In the genomic region with DNA sequence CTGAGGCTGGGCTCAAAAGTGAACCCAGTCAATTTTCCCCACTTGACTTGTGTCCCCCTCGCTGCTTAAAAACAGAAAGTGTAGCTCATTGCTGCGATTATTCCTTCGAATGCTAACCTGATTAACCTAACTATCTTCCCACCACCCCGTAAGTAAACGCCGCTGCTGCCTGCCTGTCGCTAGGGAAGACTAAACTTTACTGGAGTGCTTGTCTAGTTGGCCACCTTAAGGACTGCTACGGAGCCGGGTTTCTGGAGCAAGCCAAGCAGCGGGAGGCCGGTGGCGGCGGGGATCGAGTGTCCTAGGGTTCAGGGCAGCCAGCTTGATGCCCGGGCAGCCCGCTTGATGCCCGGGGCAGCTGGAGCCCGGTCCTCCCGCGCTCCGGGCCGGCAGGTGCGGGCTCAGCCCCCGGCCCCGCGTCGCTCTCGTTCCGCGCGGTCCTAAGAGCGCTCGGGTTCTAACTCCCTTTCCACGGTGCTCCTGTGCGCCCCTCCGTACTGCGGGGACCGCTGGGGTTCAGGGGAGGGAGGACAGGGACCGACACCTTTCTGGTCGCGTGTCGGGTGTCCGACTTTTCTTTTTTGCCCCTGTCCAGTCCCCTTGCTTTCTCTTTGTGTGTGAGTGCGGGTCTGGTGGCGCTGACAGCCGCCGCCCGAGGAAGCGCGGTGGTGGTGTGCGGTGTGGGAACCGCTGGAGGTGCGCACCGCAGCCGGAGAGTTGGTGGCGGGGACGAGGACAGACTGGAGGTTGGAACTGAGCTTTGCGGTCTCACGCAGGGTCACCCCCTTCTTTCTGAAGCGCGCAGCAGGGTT, we compare ENCODE assay signal across 8 mouse cellular contexts. TPM values are rescaled to one million over a fixed set of nuclear protein-coding genes. Genes with fewer than 3 reads are reported as not detected.
A peak's percentile ranks its signal among the peaks of the same experiment; 100 is the strongest.
DNase-seq lines count a peak whose midpoint lies in the region; ATAC-seq and TF ChIP-seq lines count a peak whose summit lies in the region.

No protein-coding gene starts in this region.

- peaks cover 52% of the 10 kb centered on the region for H3K4me1 ChIP-seq in forebrain, embryonic 12.5 days
- H3K4me1 ChIP-seq in midbrain, embryonic 16.5 days (ENCODE audit: control insufficient read depth, insufficient read depth, low read length), result peaks cover 42% of the 10 kb centered on the region

- peaks cover 95% of the 10 kb centered on the region for H3K27me3 ChIP-seq in forebrain, embryonic 12.5 days
- peaks cover 9% of the 10 kb centered on the region for H3K27me3 ChIP-seq in midbrain, embryonic 16.5 days (ENCODE audit: control insufficient read depth, insufficient read depth, low read depth, low read length)

- peak; percentile 60 to 88 for DNase-seq in adrenal gland, adult (ENCODE audit: inconsistent age in 2 of 2, low spot score in 1 of 2)
- no peak for DNase-seq in adrenal gland, adult 8-10 months
- peak; percentile 91 for DNase-seq in brain, adult 2 months (ENCODE audit: low read depth, low spot score)
- peak; percentile 30 for DNase-seq in heart, postnatal 4 days
- peak; percentile 51 to 65 for DNase-seq in left cerebral cortex, adult 2 months (ENCODE audit: extremely low spot score in 1 of 2, low spot score in 2 of 2)
- DNase-seq in thymus, postnatal 36 days, result peak; percentile 13 to 14

- H3K9me3 ChIP-seq in forebrain, embryonic 12.5 days, result no peaks in the 10 kb centered on the region
- no peaks in the 10 kb centered on the region for H3K9me3 ChIP-seq in midbrain, embryonic 16.5 days (replicated peaks; ENCODE audit: control insufficient read depth, low read length, poor library complexity, severe bottlenecking)

- H3K4me3 ChIP-seq in forebrain, embryonic 12.5 days (replicated peaks), result peak overlapping the region; percentile 50
- H3K4me3 ChIP-seq in left cerebral cortex, adult 2 months, result peak overlapping the region; percentile 68
- H3K4me3 ChIP-seq in midbrain, embryonic 16.5 days (ENCODE audit: low read depth, low read length), result peak overlapping the region; percentile 85

- no peak for TF ChIP-seq CTCF in left cerebral cortex, adult 2 months (IDR thresholded peaks at IDR 0.05)

- under 1% methylated on average over 61 of the region's 61 CpGs for WGBS in forebrain, embryonic 12.5 days
- WGBS in midbrain, embryonic 16.5 days, result under 1% methylated on average over 60 of the region's 61 CpGs

- peak overlapping the region; percentile 55 for H3K9ac ChIP-seq in forebrain, embryonic 12.5 days
- H3K9ac ChIP-seq in midbrain, embryonic 16.5 days (ENCODE audit: low read depth, low read length), result peak overlapping the region; percentile 58

- peak; percentile 40; the same call in 1 of the 2 replicates for ATAC-seq in forebrain, embryonic 12.5 days (ENCODE audit: low FRiP score)
- peak; percentile 57 for ATAC-seq in midbrain, embryonic 16.5 days

- H3K36me3 ChIP-seq in forebrain, embryonic 12.5 days (replicated peaks), result no peaks in the 10 kb centered on the region
- no peaks in the 10 kb centered on the region for H3K36me3 ChIP-seq in midbrain, embryonic 16.5 days (ENCODE audit: control insufficient read depth, insufficient read depth, low read length)

- intact Hi-C loops in left cerebral cortex, adult 2 months (cut with DNase I), result loop anchor here (10.0 kb wide), 1 partner anchor 280 kb away; a partner anchor contains a TSS

- peak overlapping the region; percentile 73 for H3K27ac ChIP-seq in forebrain, embryonic 12.5 days
- H3K27ac ChIP-seq in left cerebral cortex, adult 2 months, result peak overlapping the region; percentile 85
- H3K27ac ChIP-seq in midbrain, embryonic 16.5 days (ENCODE audit: low read length), result peak overlapping the region; percentile 89

- H3K4me2 ChIP-seq in forebrain, embryonic 12.5 days, result peak overlapping the region; percentile 97
- H3K4me2 ChIP-seq in midbrain, embryonic 16.5 days (ENCODE audit: low read length), result peak overlapping the region; percentile 99

RNA-seq across cellular contexts. Expression of a gene that starts 4.5 kb away (rescaled TPM):
- 10 to 100 TPM; 16.5 to 33.2 (median 28.2) TPM for total RNA-seq in adrenal gland, adult 8-10 months (2022)
- 2.8 and 3.8 TPM in 2 replicates for polyA plus RNA-seq in forebrain, embryonic 12.5 days (2016; fragmentation: Nextera tagmentation; extraction: Ambion mirVana)
- 1 to 10 TPM; 7.7 to 8.3 TPM for total RNA-seq in heart, postnatal 4 days (2021)
- 10 to 100 TPM; 23.8 to 25.0 TPM for total RNA-seq in left cerebral cortex, adult 2 months (2021)
- polyA plus RNA-seq in midbrain, embryonic 16.5 days (2015; fragmentation: Nextera tagmentation; extraction: Ambion mirVana), result 24.4 and 26.1 TPM in 2 replicates
